Mouse (Mus musculus): ENCODE results near the gene Gm27027.

Gm27027 gene

GRCm38 (mm10) chr2:93979249-93980120, 16.7 kb downstream of the Gm27027 start:
- DNase-seq (ENCODE audit: low read depth in 2 of 2, low spot score in 2 of 2): no peak

DNA sequence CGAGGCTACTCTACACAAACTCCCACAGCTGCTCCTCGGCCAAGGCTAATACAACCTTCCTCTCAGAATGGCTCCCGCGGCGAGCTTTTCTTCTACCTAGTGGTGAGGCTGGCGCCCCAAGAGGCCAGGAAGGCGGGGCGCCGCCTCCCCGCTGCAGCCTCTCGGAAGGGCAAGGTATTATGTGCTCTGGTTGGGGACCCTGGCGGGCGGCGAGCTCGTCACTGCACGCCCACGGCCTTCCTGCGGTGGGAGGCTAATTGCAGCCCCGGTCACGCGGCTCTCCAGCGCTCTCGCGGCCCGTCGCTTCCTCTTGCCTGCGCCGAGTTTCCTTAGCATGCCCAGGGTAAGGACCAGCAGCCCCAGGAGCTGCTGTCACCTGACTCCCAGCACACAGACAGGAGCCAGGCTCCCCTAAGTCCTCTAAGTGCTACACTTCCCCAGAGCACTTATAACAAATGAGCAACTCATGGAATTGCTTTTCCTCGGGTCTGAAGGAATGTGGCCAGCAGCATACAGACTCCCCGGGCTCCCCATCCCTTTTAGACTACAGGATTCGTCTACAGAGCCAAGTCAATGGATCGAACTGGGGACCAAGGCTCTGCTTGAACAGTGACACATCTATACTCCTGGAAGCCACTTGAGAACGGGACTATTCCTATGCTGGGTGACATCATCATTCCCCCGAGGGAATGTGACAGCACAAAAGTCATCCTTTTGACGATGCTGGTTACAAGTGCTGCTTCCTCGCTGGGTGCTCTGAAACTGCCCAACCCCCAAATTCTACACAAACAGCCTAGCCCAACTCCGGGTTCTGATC, 19.5 kb downstream of the Gm27027 start:
- DNase-seq (ENCODE audit: low read depth in 2 of 2, low spot score in 2 of 2): peak; percentile 13 to 26

DNA sequence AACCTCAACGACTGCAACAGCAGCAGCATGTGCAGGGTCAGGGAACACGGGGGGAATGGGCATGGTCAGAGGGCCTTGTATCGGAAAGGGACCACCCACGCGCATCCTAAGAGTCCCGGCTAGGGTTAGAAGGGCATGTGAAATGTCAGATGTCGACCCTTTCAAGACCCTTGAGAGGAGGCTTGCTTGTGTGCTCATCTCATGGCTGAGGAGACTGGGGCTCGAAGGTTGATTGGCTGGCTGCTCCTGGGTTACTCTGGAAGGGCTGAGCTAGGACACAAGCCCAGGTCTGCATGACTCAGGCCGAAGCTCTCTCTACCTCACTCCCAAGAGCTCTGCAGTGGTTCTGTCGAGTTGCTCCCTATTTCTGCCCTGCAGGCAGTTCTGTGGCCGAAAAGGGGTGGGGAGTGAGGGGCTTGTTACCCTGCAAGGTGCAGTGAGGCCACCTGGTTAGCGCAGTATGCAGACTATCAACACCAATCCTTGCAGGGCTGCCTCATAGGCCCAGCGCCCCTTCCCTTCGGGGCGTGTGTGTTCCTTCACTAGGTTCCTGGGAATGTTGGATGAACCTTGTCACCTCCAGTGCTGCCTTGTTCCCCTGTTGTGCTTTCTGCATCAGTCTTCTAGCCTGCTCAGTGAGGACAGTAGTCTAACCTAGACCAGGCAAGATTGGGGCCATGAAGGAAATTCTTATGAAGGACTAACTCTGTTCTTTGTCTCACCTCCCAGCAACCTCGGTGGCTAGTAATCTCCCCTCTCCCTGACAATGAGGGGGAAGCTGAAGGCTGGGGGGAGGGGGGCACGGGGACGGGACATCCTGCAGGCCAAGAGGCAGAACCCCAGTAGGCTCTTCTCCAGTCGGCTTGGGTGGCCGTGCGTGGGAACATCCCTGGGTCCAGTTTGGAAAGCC, 20.4 kb downstream of the Gm27027 start:
- DNase-seq (ENCODE audit: low read depth in 2 of 2, low spot score in 2 of 2): no peak

DNA sequence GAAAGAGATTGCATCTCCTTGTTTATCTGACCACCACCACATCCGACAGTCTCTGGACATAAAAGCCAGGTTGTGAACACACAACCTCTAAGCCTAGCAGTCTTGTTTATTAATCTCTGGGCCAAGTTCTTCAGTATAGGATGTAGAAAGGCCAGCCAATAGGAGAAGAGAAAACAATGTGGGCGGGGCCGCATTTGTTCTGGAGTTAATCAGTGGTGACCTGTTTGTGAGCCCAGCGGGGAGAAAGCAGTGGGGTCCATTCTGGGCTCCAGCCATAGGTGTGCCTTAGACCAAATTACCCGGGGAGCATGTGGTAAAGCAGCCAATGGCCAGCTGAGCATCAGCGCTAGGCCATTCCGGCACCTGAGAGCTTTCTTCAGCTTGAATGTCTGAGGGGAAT, 21.1 kb downstream of the Gm27027 start:
- DNase-seq (ENCODE audit: low read depth in 2 of 2, low spot score in 2 of 2): no peak

DNA sequence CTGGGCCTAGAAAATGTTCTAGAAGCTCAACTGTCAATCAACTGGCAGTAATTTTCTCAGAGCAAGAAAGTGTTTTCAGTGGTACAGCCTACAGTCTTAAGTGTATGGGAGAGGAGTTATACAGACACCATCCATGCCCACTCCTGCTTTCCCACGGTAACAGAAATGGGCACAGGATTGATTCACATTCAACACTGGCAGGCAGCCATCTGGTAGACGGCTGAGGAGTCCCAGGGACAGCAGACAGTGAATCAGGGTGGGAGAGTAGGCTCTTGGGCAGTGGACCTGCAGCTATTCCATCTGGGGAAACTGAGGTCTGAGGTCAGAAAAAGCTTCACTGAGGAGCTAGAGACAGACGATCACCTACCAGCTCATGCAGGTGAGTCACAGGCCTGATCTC, 24.5 kb downstream of the Gm27027 start:
- DNase-seq (ENCODE audit: low read depth in 2 of 2, low spot score in 2 of 2): no peak

GRCm38 (mm10) chr2:93964494-93965160, 31.5 kb downstream of the Gm27027 start:
- no peak for DNase-seq (ENCODE audit: low read depth in 2 of 2, low spot score in 2 of 2)

- no peak for DNase-seq (ENCODE audit: low read depth in 2 of 2, low spot score in 2 of 2)
Measured at GRCm38 (mm10) chr2:93963802-93964201, 32.4 kb downstream of the Gm27027 start.

DNA sequence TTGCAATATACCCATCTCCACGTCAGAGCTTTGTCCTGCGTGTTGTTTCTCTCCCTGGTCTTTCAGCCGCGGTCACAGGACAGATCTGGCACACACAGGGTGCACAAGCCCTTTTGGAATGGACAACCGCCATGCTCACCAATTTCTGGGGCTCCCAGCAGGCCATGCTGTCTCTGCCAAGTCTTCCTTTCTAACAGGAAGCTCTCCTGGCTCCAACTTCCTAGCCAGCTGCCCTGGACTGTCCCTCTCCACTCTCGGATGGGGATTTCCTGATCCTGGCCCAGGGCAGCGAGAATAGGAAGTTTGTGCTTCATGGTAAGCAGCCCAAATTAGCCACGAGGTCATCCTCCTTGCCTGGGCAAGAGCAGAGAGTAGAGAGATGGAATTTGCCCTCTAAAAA, 34.4 kb downstream of the Gm27027 start:
- DNase-seq (ENCODE audit: low read depth in 2 of 2, low spot score in 2 of 2): no peak

DNA sequence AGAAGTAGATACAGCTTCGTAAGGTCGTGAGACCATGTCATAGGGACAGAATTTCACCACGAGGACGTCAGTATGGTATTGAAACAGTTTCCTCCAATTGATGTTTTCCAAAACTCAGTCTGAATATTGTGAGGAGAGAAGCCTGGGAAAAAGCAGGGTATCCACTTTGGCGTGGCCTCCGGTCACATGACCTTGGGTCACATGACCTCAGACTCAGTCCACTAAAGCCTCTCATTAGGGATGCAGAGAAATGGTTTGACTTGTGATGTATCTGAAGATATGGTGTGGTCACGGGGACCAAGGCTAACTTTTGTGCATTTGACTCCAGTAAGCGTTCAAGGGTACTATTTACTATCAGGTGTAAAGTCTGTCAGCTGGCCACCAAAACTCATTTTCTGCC, 36.8 kb downstream of the Gm27027 start:
- no peak for DNase-seq (ENCODE audit: low read depth in 2 of 2, low spot score in 2 of 2)

- DNase-seq (ENCODE audit: low read depth in 2 of 2, low spot score in 2 of 2): no peak
Measured at GRCm38 (mm10) chr2:93958216-93958615, 37.9 kb downstream of the Gm27027 start.

- no peak for DNase-seq (ENCODE audit: low read depth in 2 of 2, low spot score in 2 of 2)
Measured at GRCm38 (mm10) chr2:93957785-93958175, 38.4 kb downstream of the Gm27027 start.

DNA sequence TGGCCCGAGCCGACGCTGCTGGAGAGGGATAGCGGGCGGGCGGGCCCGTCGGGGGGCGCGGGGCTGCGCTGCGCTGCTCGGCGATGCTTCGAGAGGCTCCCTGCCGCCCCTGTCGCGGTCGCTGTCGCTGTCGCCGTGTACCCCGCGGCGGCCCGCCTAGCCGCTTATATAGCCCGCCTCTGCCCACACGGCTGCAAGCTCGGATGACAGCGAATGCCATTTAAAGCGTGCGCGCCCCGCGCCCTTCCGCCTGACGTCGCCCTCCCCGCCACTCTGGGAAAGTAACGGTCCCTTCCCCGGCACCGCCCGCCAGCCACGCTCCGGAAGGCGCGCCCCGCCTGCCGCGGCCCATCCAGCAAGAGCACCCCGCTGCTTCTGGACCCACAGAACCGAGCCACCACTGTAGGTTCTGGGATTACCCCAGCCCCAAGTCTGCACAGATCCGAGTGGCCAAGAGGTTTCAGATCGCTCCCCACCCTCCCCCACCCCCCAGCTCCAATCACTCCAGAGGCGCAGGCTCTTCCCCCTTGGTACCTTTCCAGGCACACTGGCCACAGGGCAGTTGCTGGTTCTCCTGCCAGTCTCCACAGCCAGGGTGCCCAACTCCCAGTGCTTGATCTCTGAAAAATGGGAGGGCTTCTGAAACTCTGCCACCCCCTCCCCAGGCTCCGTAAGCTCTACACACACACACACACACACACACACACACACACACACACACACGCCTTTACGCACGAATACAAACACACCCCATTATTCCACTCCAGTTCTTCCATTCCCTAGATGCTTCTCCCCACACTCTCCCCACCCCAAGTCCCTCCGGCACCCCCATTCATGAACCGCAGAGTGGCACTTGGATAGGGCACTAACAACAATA, 39.0 kb downstream of the Gm27027 start, which contains the start of gene Gm13889:
Gm13889 (minus strand) TSS at position 294 of the 877 bp plus-strand sequence.
- no peak for DNase-seq (ENCODE audit: low read depth in 2 of 2, low spot score in 2 of 2)

DNA sequence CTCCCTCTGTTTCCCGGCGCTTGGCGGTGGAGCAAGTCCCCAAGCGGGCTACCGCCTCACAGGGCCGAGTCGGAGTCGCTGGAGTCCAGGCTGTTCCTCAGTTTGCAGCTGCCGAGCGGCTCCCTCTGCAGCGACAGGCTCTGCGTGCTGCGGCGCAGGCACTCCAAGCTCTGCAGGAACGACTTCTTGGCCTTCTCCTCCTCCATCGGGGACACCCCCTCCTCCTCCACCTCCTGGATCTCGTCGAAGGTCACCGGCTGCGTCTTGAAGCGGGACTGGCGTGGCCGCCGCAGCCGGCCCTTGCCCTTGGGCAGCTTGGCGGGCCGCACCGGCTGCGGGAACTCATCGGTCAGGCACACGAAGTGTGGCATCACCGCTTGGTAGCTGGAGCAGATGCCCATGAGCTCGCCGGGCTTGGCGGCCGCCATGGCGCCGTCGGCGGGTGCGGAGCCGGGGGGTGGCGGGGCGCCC, 39.8 kb downstream of the Gm27027 start:
- DNase-seq (ENCODE audit: low read depth in 2 of 2, low spot score in 2 of 2): no peak

DNA sequence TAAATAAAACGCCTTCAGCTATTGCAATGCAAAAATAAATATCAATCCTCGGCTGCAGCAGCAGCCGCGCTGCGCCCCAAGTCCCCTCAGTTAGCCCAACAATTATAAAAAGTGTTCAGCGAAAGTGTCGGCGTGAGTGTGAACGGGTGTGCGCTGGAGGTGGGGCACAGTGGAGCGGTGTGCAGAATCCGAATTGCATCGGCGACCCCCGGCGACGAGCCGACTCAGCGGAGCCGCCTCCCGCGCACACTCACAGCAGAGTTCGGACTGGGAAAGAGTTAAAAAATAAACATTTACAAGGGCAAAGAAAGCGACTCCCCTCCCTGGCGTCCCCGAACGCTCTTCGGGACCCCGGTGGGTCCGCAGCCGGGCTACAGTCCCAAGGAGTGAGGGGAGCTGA, 40.3 kb downstream of the Gm27027 start:
- DNase-seq (ENCODE audit: low read depth in 2 of 2, low spot score in 2 of 2): no peak

DNA sequence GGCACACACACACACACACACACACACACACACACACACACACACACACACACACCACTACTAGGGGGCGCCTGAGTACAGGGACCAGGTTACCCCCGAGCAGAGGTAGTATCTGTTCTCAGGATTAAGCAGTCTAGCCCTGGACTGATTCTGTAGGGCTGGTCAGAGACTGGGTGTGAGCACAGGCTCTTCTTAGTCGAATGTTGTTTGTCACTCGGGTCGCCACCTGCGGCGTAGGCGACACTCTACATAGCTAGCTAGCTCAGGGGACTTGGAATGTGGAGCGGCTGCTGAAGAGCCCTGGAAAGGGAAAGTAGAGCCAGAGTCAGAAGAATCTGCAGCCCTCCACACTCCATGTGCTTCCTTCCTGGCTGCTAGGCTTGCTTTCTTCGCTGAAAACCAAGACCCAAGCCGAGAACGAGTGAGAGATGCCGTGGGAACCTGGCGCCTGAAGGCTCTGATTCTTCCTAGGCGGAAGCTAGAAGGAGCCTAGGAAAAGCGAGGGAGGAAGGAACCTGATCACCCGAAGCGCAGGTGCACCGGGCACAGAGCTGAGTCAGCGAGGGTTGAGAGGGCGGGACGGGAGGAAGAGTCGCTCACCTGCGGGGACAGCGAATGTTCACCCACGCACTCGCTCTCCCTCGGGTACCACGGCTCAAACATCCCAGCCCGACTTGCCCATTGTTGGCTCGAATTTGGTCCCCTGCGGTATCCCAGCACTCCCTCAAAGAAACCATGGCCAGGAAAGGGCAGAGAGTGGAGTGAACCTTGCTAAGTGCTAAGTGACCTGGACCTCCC, 41.2 kb downstream of the Gm27027 start:
- no peak for DNase-seq (ENCODE audit: low read depth in 2 of 2, low spot score in 2 of 2)

DNA sequence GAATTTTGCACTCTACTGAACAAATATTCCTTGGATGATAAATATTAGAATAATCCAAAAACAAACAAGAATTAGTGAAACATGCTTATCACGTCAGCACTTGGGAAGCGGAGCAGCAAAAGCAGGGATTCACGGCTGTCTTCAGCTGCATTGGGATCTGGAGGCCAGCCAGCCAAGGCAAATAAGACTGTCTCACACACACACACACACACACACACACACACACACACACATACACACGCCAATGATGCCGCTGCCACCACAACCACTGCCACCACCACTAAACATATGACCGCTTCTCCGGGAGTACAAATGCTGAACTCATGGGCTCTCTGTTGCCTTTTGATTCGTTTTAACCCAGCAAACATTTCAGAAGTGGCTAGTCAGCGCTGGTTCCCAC, 42.4 kb downstream of the Gm27027 start:
- DNase-seq (ENCODE audit: low read depth in 2 of 2, low spot score in 2 of 2): no peak

GRCm38 (mm10) chr2:93946976-93947375, 49.2 kb downstream of the Gm27027 start:
- DNase-seq (ENCODE audit: low read depth in 2 of 2, low spot score in 2 of 2): no peak

DNA sequence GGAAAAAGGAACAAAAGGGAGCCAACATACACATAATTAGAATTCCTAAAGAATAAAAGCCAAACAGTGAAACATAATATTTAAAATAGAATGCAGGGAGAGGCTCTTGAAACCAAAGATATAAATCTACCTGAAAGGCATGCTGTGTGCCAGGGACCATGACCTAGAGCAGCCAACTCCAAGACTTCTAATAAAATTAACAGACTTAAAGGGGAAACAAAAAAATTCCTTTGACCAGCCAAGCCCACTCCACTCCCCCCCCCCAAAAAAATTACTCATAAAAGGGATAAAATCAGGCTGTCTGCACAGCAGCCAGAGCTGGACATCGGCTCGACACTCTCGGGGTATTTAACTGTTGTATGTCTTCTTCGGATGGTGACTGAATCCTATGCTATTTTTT, 51.3 kb downstream of the Gm27027 start:
- no peak for DNase-seq (ENCODE audit: low read depth in 2 of 2, low spot score in 2 of 2)

DNA sequence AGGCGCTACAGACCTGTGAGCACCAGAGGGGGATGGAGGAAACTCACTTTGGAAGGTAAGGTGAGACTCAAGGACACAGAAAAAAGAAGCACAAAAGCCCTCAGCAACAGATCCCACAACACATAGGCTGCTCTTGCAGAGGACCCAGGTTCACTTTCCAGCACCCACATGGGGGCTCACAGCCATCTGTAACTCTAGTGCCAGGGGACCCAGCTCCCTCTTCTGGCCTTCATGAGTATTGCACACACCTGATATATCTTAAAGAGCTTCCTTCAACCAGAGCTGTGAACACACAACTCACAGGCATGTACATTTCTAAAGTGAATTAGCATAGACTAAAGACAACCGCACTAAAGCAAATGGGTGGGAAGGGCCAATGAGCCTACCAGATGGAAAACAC, 52.1 kb downstream of the Gm27027 start:
- DNase-seq (ENCODE audit: low read depth in 2 of 2, low spot score in 2 of 2): no peak

Data from CD8-positive naive resting alpha-beta T cell, adult 2 months (primary cell).